Mouse (Mus musculus) liver, postnatal 0 days (tissue): ENCODE measurements around the gene Dmrta2.

Experiments used
- CTCF ChIP-seq: sonication (generic); IDR thresholded peaks from 2 replicates; pipeline ENCODE4 v1.5.1; 2016; ENCODE audit warnings: antibody characterized with exemption, low read depth
- EP300 ChIP-seq: IDR thresholded peaks from 2 replicates; pipeline ENCODE4 v1.6.1; 2016; ENCODE audit warnings: antibody characterized with exemption, low read depth, mild to moderate bottlenecking

- TF ChIP-seq EP300 (no peak), CTCF (no peak)
Measured at GRCm38 (mm10) chr4:109978858-109979340, 1.0 kb downstream of the Dmrta2 start.
